Mouse (Mus musculus): ENCODE data around the gene Rflnb.

Gene Rflnb

DNA sequence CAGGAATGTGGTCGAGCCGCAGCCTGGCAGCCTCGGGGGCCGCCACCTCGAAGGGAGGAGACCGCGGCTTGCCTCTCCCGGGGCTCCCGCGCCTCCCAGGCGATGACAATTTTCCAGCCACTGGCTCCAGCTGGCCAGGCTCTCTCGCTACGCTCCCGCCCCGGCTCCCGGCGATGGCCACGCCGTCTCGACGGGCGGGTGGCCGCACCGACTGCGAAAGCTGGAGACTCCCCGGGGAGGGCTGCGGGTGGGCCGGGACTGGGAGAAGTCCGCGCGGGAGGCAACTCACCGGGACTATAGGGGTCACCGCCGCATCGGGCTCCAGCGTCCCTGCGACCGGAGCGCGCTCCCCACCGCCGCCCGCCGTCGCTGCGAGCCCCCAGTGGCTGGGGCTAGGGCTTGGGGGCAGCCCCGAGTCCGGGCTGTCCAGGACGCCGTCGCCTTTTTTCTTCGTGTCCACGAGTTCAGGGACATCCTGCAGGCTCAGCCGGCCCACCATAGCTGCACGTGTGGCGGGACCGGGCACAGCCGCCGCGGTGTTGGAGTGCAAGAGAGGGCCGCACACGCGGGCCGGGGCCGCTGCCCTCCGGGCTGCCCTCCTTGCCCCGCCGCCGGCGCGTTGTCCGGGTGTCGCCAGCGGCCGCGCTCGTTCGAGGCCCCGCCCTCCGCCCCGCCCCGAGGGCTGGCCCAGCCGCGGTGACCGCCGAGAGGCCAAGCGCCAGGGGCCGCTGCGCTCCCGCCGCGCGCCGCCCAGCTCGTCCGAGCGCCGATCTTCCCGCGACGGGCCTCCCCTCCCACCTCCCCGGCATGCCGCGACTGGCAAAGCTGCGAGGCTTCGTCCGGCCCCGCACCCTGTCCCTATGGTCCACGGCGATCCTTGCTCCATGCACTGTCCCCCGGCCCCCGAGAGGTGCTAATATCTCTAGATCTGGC is at the start of gene Rflnb:
Rflnb (minus strand) TSS at position 644 of the 933 bp plus-strand sequence.
- DNase-seq (ENCODE audit: low read depth, low spot score), result no peak

DNA sequence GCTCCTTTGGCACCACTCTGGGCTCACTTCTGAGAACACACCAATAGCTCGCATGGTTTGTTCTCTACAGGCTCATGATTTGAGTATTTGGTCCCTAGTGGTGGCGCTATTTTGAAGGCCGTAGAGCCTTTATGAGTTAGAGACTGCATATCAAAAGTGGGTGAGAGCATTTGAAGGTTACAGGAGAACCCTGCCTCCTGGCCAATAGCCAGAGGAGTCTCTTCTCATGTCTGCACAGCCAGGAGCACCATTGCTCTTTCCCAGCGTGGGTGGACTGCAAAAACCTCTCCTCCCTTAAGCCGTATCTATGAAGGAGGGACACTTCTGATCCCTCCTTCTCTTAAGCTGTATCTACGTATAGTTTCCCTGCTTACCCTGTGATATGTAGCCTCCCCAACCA is 49.8 kb upstream of the Rflnb start:
- DNase-seq (ENCODE audit: low read depth, low spot score), result no peak

DNA sequence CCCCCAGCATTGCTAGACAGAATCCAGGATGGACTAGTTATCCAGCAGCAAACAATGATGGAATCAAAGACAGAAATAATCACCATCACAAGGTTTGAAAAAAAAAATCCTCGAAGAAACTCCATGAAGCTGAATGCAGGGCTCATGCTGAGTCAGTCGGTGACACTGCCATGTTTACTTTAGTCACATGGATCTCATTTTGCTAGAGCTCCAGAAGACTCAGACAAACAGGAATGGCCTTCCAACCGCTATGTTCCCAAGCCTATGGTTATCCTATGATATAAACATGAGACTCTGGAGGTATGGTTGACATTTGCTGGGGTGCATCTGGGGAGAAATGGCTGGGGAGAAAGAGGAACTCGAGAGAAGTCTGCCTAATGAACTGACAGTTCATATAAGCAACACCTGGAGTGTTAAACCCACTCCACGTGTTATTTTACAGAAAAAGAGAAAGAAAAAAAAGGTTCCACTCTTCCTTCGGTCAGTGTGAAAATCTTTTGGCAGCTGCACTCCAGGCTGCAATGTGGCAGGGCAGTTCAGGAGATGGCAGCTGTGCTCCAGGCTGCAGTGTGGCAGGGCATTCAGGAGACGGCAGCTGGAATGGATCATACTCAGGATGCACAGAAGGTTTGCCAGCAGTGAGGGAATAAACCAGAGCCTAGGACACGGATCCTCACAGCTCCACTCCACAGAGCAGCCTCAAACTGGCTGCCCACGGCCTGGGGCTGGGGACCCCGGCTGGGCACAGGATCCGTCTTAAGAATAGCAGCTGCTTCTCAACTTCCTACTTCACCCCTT is 46.9 kb upstream of the Rflnb start:
- DNase-seq (ENCODE audit: low read depth, low spot score), result no peak

DNA sequence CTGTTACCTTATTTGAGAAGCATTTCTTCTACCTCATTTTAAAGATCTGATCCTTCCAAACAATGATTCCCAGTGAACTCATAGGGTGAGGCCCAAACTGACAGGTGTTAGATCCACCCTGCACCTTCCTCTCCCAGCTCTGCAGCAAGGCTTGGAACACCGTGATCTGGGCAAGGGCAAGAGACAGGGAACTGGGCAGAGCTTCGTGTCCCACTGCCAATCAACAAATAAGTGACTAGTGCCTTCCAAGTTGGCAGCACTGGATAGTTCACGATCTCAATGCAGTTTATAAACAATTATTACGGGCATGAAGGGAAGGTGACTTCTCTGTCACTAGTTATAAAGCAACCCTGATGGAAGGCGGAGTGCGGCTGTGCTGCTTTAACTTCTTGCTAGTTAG is 42.2 kb upstream of the Rflnb start:
- no peak for DNase-seq (ENCODE audit: low read depth, low spot score)

DNA sequence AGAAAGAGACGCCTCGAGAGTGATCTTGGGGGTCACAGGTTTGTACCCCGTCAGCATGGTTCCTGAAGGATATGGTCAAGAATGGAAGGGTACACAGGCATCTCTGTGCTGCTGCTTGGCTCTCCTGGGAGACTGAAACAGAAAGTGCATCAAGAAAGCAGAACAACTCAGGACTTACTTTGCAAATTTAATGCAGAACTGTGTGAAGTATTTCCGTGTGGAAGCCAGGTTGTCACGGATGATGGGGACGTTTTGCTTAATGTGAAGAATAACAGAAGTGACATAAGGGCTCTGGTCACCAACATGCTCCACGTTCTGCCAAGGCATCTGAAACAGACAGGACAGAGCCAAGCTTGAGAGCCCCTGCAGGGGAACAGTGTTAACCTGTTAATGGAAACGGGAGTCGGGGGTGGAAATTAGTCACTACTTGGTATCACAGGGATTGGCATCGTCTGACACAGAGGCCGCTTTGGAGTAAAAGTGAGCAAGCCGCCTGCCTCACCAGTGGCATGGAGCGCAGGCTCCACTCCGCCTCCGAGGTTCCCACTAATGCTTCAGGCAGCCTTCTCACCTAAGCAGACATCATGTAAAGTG is 39.1 kb upstream of the Rflnb start:
- DNase-seq (ENCODE audit: low read depth, low spot score), result no peak

DNA sequence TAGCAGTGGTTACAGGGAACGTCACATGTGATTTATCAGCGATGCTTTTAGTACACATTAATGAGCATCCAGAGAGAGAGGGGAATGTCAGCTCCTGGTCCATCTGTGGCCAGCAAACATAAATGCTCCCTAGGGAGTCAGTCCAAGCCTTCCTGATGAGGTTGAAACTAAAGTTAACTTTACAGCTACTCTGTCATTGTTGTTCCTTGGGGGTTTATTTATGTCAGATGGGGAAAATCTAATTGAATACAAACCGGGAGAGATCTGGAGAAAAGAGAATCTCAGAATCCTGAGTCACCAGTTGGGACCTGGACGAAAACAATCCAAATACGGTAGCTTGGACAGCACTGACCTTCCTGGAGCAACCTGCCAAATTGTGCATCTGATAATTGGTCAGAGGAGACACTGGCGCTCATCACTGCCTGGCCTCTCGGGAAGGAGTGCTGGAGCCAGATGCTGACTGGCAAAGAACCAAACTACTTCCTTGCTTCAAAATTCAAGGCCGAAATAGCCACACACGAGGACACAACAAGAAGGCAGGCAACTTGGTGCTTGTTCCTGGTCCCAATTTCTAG is 38.0 kb upstream of the Rflnb start:
- DNase-seq (ENCODE audit: low read depth, low spot score), result no peak

DNA sequence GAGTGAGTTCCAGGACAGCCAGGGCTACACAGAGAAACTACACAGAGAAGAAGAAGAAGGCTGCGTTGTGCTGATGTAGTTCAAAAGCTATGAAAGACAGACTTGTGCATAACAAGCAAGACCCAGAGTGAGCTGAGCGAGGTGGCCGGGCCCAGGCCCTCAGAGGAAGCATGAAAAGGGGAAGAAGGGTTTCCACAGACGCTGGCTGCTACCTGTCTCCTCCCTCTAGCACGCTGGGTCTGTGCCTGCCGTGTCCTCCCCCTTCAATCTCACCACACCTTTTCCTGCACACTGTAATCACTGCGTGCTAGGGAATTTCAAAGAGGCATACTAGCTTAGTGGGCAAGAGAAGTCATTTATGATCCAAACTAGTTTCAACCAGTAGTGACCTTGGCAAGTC is 36.8 kb upstream of the Rflnb start:
- no peak for DNase-seq (ENCODE audit: low read depth, low spot score)

DNA sequence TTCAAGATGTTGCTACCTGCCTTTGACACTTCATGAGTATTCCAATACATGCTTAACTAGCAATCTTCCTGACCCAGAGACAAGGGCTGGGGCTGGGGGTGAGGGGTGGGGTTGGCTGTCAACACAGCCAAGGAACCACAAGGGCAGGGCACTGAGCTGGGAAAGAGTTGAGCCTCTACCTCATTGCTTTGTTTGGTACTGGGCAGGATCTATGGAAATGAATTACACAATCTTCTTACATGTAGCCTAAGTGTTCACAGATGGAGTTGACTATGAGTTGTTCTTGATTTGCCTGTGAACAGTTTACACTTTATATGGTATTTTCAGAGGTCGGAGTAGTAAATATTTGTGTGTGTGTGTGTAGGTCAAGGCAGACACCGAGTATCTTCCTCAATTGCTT is 33.3 kb upstream of the Rflnb start:
- DNase-seq (ENCODE audit: low read depth, low spot score), result no peak

DNA sequence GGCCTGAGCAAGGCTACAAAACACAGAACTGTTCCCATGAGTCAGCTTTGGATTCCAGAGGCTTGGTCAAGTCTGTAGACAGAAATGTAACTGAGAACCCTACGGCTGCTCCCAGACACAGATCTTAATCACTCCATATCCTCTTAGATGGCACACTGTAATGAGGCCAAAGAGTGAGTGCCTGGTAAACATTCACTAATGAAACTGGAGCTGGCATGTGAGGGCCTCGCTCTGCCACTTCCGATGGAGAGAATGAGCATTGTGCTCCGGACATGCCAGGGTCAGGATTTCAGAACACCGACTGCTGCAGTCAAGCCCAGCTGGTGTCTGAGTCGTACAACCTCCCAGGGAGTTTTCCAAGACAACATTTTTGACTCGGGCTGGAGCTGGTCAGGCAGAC is 32.4 kb upstream of the Rflnb start:
- DNase-seq (ENCODE audit: low read depth, low spot score), result no peak

DNA sequence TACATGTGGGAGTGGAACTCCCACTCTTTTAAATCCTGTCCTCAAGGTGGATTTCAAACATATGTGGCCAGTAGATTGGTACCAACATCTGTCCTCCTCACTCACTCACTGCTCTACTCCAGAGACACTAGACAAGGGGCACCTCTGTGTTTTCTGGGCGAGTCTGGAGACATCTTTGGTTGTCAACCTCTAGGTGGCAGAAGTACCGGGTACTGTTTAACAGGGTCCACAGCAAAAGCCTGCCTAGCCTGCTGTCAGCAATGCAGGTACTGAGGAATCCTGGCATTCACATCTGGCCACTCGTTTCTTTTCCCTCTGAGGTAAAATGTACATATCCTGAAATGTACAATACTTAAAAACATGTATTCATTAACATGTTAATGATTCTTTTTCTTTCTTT is 28.9 kb upstream of the Rflnb start:
- no peak for DNase-seq (ENCODE audit: low read depth, low spot score)

DNA sequence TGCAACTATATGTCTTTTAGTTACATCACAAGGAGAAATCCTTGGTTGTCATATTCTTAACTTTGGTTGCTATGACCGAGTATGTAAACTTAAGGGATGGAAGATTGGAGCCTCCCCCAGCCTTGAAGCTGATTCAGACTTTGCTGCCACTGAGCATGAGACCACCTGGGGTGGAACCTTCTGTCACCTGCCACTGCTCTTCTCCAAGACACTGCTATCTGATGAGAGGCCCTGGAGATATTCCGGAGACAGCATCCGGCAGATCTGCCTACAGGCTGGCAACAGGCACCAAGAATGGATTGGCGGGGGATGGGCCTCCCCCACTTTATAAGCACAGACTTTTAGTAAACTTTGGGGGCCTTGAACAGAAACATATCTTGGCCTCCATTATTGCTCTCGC is 24.9 kb upstream of the Rflnb start:
- DNase-seq (ENCODE audit: low read depth, low spot score), result no peak

DNA sequence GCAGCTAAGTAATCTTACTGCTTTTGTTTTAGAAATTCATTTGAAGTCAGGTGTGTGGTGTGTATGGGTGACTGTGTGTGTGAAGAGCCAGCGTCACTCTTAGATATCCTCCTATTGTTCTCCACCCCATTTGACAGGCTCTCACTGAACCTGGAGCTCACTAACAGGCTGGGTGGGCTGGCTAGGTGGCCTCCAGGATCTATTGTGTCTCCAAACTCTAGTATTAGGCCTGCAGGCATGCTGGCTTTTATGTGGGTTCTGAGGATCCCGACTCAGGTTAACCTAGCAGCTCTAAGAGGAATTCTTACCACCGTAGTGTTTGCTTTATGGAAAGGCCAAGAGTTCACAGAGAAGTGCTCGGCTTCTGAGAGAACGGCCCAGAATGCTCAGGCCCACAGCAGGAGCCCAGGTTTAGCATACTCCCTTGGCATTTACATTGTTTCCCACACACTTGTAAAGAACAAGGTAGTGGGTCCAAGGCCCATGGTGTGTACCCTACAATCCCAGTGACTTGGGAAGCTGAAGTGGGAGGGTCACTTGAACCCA is 23.5 kb upstream of the Rflnb start:
- DNase-seq (ENCODE audit: low read depth, low spot score), result no peak

DNA sequence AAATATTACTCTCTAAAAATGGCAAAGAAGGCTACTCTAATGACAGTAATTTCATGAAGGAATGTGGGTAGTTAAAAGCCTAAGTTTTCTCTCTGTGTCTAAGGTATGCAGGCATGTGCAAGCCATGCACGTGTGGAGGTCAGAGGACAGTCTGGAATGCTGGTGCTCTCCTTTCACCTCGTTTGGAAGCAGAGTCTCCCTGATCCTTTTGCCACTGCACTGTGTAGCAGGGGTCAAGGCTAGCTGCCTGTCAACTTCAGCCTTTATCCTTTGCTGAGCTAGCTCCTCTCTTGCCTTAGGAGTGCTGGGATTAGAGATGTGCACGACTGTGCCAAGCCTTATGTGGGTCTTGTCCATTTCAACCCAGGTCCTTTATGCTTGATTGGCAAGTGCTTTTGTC is 22.9 kb upstream of the Rflnb start:
- no peak for DNase-seq (ENCODE audit: low read depth, low spot score)

DNA sequence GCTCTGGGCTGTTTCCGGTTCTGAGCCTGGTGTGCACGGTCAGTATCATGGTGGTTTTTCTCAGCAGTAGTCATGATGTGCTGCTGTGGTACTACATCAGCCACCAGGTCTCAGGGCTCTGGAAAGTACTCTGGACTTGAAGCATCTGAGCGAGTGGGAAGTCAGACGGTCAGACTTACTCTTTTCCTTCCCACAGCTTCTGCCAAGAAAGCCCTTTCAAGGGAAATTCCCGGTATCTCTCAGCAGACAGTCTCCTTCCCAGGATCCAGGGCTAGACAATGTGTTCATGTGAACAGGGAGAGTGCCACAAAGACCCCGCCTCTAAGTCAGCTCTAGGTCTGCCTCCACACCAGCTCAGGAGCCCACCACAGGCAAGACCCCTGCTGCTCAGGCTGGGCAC is 17.8 kb upstream of the Rflnb start:
- no peak for DNase-seq (ENCODE audit: low read depth, low spot score)

DNA sequence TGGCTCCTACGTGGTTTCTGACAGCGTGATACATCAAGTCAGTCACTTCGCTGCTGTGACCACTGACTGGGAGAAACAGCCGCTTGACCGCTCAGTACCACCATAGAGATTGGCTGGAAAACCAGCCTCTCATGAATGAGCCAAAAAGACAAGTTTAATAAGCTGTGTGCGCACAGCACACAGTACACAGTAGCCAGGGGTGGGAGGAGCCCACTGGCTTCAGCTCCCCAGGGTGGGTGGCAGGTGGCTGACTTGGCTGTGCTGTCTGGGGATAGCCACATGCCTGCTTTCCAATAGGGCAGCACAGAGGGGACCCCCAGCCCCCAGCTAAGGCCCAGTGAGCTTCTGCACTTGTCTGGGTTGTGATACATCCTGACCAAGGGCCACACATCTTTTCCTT is 16.9 kb upstream of the Rflnb start:
- DNase-seq (ENCODE audit: low read depth, low spot score), result no peak

DNA sequence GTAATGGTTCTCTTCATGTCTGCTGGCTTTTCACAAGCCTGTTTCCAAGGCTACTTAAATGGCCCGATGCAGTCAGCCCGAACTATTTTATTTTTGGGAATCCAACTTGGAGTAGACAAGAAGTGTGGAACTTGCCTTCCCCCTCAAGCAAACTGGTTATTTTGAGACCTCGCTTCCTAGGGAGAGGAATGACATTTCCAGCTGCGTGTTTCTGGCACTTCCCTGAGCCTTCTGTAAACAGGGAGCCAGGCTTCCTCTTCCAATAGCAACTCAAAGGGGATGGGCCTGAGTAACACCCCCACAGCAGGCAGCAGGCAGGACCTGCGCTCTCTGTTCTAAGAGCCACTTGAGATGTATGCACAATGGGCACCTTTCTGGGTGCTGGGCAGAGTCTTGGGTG is 15.3 kb upstream of the Rflnb start:
- DNase-seq (ENCODE audit: low read depth, low spot score), result no peak

DNA sequence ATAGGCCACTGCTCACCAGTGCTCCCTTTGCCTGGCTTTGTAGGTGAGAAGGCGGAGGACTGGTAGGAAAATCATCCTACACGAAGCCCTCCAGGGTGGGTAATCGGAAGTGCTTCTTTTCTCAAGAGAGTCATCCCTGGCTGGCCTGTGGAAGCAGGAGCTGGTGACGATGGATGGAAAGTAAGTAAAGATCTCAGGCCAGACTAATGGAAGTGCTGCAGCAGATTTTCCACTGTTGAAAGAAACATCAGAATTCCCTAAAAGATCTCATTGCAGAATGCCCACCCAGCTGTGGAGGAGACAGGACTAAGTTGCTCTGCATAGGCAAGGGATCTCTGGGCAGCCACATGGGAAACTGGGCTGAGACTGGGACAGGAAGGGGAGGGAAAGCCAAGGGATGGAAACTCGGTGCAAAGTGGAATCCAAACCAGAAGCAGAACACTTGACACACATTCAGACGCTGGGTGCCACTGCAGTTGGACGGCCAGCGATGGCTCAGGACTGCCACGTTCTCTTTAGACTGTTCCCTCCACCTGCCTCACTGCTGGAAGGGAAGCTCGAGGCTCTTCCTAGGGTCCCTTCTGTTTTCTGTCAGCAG is 14.6 kb upstream of the Rflnb start:
- DNase-seq (ENCODE audit: low read depth, low spot score), result no peak

DNA sequence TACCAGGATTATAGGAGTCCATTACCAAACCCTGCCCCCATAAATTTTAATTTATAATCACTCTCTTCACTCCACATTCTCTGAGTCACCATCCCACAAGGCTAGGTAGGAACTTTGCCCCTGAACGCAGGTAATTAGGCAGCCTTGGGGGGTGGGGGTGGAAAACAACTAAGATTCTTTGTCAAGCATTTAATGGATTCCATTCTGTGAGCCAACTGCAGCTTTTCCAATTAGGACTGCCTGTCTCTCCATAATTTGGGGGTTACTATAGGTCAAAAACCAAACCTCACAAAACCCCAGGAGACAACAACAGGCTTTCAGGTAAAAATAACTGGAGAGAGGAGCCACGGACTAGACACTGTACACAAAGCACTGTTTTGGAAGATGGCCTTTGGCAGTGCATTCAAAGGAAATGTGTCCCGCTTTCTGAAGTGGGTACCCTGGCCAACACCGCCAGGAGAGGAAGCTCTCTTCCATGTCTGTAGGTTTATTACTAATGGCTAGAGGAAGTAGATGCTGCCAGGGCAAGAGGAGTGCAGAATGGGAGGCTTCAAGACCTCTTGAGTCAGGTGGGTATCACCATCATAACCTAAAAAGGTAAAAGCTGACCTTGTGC is 13.3 kb upstream of the Rflnb start:
- no peak for DNase-seq (ENCODE audit: low read depth, low spot score)

DNA sequence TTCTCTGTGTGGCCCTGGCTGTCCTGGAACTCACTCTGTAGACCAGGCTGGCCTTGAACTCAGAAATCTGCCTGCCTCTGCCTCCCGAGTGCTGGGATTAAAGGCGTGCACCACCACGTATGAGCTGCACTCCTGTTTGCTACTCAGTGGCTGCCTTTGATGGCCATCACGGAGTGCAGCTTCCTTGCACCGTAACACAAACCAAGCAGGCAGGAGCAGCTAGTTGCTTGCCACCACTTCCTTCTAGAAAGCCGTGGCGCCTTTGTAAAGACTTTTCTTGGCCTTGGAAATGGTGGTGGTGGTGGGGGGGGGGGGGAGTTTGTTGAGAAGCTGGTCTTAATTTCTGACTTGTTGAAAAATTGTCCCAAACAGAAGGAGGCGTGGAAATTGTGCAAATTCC is 12.5 kb upstream of the Rflnb start:
- DNase-seq (ENCODE audit: low read depth, low spot score), result no peak

DNA sequence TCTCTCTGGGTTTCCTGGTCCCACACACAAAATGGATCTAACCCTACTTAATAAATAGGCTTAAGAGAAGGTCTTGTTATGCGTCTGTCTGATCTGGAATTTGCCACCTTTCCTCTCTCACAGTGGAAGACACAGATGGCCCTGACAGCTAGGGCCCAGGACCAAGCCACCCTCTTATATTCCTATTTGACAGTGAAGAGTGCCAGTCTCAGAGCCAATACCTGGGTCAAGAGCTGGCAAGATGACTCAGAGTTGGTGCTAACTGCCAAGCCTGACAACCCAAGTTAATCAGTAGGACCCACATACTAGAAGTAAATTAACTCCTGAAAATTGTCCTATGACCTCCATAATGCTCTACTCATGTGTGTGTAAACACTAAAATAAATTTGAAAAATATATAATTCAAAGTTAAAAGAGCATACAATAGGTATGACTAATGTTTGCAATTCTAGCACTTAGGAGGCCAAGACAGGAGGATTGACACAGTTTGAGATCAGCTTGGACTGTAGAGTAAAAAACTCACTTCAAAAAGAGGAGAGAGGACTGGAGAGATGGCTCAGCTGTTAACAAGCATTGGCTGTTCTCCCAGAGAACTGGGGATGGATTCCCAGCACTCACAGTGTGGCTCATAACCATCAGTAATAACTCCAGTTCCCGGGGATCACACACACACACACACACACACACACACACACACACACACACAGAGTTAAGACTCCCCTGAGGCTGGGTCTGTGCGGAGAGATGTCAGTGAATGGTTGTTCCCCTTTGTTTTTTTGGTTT is 11.9 kb upstream of the Rflnb start:
- no peak for DNase-seq (ENCODE audit: low read depth, low spot score)

Measured in brain, embryonic 18.5 days (tissue).